Mouse (Mus musculus) MEL (cell line): ENCODE data around the gene Cdadc1. TPM values are rescaled to one million over a fixed set of nuclear protein-coding genes. Genes with fewer than 3 reads are reported as not detected.

ENCODE experiments used
- DNase-seq: peaks from one replicate; pipeline ENCODE4 v3.0.0; 2011; ENCODE audit warnings: low read depth, low spot score
- H3K27ac ChIP-seq: 2 replicates; pipeline ENCODE4 v1.5.1; 2012; ENCODE audit warnings: low read depth, mild to moderate bottlenecking, control low read depth, low read length, moderate library complexity; ENCODE audit not compliant: control insufficient read depth
- H3K27me3 ChIP-seq, 2 experiments: fragments of 150-350 bp in 1 of 2; sonication (generic) in 1 of 2; 2 replicates each; pipeline ENCODE4 v1.6.1; 2012; ENCODE audit warnings: low read length in 2 of 2, mild to moderate bottlenecking in 2 of 2, improper control_type of control experiment in 1 of 2, moderate library complexity in 1 of 2; ENCODE audit not compliant: insufficient read depth in 2 of 2, control insufficient read depth in 1 of 2
- H3K36me3 ChIP-seq, 2 experiments: 2 replicates each; pipeline ENCODE4 v1.6.1; 2012 to 2014; ENCODE audit warnings: low read length in 2 of 2, improper control_type of control experiment in 1 of 2, inconsistent platforms in 1 of 2, mild to moderate bottlenecking in 1 of 2; ENCODE audit not compliant: insufficient read depth in 2 of 2, control insufficient read depth in 1 of 2
- H3K4me1 ChIP-seq, 2 experiments: fragments of 150-350 bp in 1 of 2; sonication (generic) in 1 of 2; 2 replicates each; pipeline ENCODE4 v1.6.1; 2012; ENCODE audit warnings: low read length in 2 of 2, improper control_type of control experiment in 1 of 2, mild to moderate bottlenecking in 1 of 2; ENCODE audit not compliant: insufficient read depth in 2 of 2, control insufficient read depth in 1 of 2
- H3K4me3 ChIP-seq, 2 experiments: fragments of 150-350 bp in 1 of 2; sonication (generic) in 1 of 2; 2 replicates each; pipeline ENCODE4 v1.5.1; 2012; ENCODE audit warnings: low read depth in 2 of 2, low read length in 2 of 2, mild to moderate bottlenecking in 2 of 2, moderate library complexity in 2 of 2, control low read depth in 1 of 2, improper control_type of control experiment in 1 of 2; ENCODE audit not compliant: control insufficient read depth in 1 of 2, insufficient read depth in 1 of 2
- H3K79me2 ChIP-seq: 2 replicates; pipeline ENCODE4 v1.6.1; 2012; ENCODE audit warnings: mild to moderate bottlenecking, low read length, moderate library complexity; ENCODE audit not compliant: control insufficient read depth, poor library complexity, insufficient read depth
- H3K9ac ChIP-seq: 2 replicates; pipeline ENCODE4 v1.6.1; 2012; ENCODE audit warnings: low read depth, mild to moderate bottlenecking, control low read depth, low read length, moderate library complexity; ENCODE audit not compliant: control insufficient read depth, poor library complexity, severe bottlenecking
- H3K9me3 ChIP-seq: fragments of 150-350 bp; sonication (generic); replicated peaks from 2 replicates; pipeline ENCODE4 v1.6.1; 2012; ENCODE audit warnings: mild to moderate bottlenecking, low read length, improper control_type of control experiment, moderate library complexity; ENCODE audit not compliant: insufficient read depth
- BHLHE40 ChIP-seq: IDR thresholded peaks from 2 replicates; pipeline ENCODE4 v1.6.1; 2012; ENCODE audit warnings: low read depth, mild to moderate bottlenecking, inconsistent platforms, low read length, improper control_type of control experiment, borderline replicate concordance
- CHD1 ChIP-seq: IDR thresholded peaks from 2 replicates; pipeline ENCODE4 v1.6.1; 2012; ENCODE audit warnings: low read depth, mild to moderate bottlenecking, inconsistent platforms, low read length, improper control_type of control experiment
- CHD2 ChIP-seq: IDR thresholded peaks from 2 replicates; pipeline ENCODE4 v1.6.1; 2011; ENCODE audit warnings: low read length, improper control_type of control experiment
- CTCF ChIP-seq, 3 experiments: IDR thresholded peaks in 2 of 3; conservative IDR thresholded peaks in 1 of 3; 2 replicates each; pipeline ENCODE4 v1.5.1; 2011 to 2012; ENCODE audit warnings: low read length in 3 of 3, low read depth in 2 of 3, mild to moderate bottlenecking in 2 of 3, improper control_type of control experiment in 1 of 3, inconsistent platforms in 1 of 3, mixed read lengths in 1 of 3, moderate library complexity in 1 of 3; ENCODE audit not compliant: control insufficient read depth in 1 of 3, insufficient read depth in 1 of 3, poor library complexity in 1 of 3, severe bottlenecking in 1 of 3
- E2F4 ChIP-seq: IDR thresholded peaks from 2 replicates; pipeline ENCODE4 v1.6.1; 2011; ENCODE audit warnings: low read depth, low read length, improper control_type of control experiment, borderline replicate concordance
- EP300 ChIP-seq, 2 experiments: IDR thresholded peaks; 2 replicates each; pipeline ENCODE4 v1.6.1; 2011; ENCODE audit warnings: improper control_type of control experiment in 2 of 2, low read length in 2 of 2, low read depth in 1 of 2, mild to moderate bottlenecking in 1 of 2
- ETS1 ChIP-seq: IDR thresholded peaks from 2 replicates; pipeline ENCODE4 v1.6.1; 2012; ENCODE audit warnings: low read depth, mild to moderate bottlenecking, inconsistent platforms, low read length, improper control_type of control experiment, moderate library complexity
- GATA1 ChIP-seq: IDR thresholded peaks from 2 replicates; pipeline ENCODE4 v1.6.1; 2011; ENCODE audit warnings: low read depth, low read length, improper control_type of control experiment
- HCFC1 ChIP-seq: IDR thresholded peaks from 2 replicates; pipeline ENCODE4 v1.6.1; 2012; ENCODE audit warnings: low read depth, mild to moderate bottlenecking, inconsistent platforms, low read length, improper control_type of control experiment, moderate library complexity
- KAT2A ChIP-seq: conservative IDR thresholded peaks from 2 replicates; pipeline ENCODE4 v1.6.1; 2012; ENCODE audit warnings: low read depth, low read length, improper control_type of control experiment, inconsistent platforms
- MAFK ChIP-seq: IDR thresholded peaks from 2 replicates; pipeline ENCODE4 v1.6.1; 2011; ENCODE audit warnings: low read depth, mild to moderate bottlenecking, low read length, improper control_type of control experiment, borderline replicate concordance
- MAX ChIP-seq: IDR thresholded peaks from 2 replicates; pipeline ENCODE4 v1.6.1; 2011; ENCODE audit warnings: low read length, improper control_type of control experiment
- MAZ ChIP-seq: IDR thresholded peaks from 2 replicates; pipeline ENCODE4 v1.6.1; 2012; ENCODE audit warnings: low read depth, mild to moderate bottlenecking, inconsistent platforms, low read length, improper control_type of control experiment
- MEF2A ChIP-seq: IDR thresholded peaks from 2 replicates; pipeline ENCODE4 v1.6.1; 2014; ENCODE audit warnings: low read depth, mild to moderate bottlenecking, inconsistent platforms, low read length, improper control_type of control experiment; ENCODE audit not compliant: poor library complexity, insufficient replicate concordance, severe bottlenecking; ENCODE audit errors: extremely low read depth
- MXI1 ChIP-seq: IDR thresholded peaks from 2 replicates; pipeline ENCODE4 v1.6.1; 2011; ENCODE audit warnings: mild to moderate bottlenecking, low read depth, low read length, improper control_type of control experiment
- MYC ChIP-seq: IDR thresholded peaks from 2 replicates; pipeline ENCODE4 v1.6.1; 2011; ENCODE audit warnings: low read depth, mild to moderate bottlenecking, low read length, improper control_type of control experiment, moderate library complexity
- NRF1 ChIP-seq: IDR thresholded peaks from 2 replicates; pipeline ENCODE4 v1.6.1; 2014; ENCODE audit warnings: low read depth, mild to moderate bottlenecking, inconsistent platforms, low read length, improper control_type of control experiment, moderate library complexity; ENCODE audit not compliant: poor library complexity, insufficient read depth, severe bottlenecking
- POLR2AphosphoS2 ChIP-seq: IDR thresholded peaks from 2 replicates; pipeline ENCODE4 v1.6.1; 2011; ENCODE audit warnings: low read length, improper control_type of control experiment
- POLR2AphosphoS5 ChIP-seq: IDR thresholded peaks from 2 replicates; pipeline ENCODE4 v1.6.1; 2012; ENCODE audit warnings: low read depth, borderline replicate concordance, mild to moderate bottlenecking, inconsistent platforms, low read length, moderate library complexity, mixed read lengths
- RAD21 ChIP-seq: IDR thresholded peaks from 2 replicates; pipeline ENCODE4 v1.6.1; 2011; ENCODE audit warnings: mild to moderate bottlenecking, low read depth, low read length, improper control_type of control experiment
- RCOR1 ChIP-seq: IDR thresholded peaks from 2 replicates; pipeline ENCODE4 v1.6.1; 2012; ENCODE audit warnings: low read depth, mild to moderate bottlenecking, inconsistent platforms, low read length, improper control_type of control experiment
- SIN3A ChIP-seq: IDR thresholded peaks from 2 replicates; pipeline ENCODE4 v1.6.1; 2012; ENCODE audit warnings: low read length, improper control_type of control experiment, inconsistent platforms
- SMC3 ChIP-seq: IDR thresholded peaks from 2 replicates; pipeline ENCODE4 v1.6.1; 2011; ENCODE audit warnings: low read depth, low read length, improper control_type of control experiment
- TAL1 ChIP-seq: IDR thresholded peaks from 2 replicates; pipeline ENCODE4 v1.6.1; 2012; ENCODE audit warnings: mild to moderate bottlenecking, inconsistent platforms, low read length, moderate library complexity, mixed read lengths
- TCF12 ChIP-seq: IDR thresholded peaks from 2 replicates; pipeline ENCODE4 v1.6.1; 2014; ENCODE audit warnings: low read depth, mild to moderate bottlenecking, inconsistent platforms, low read length, improper control_type of control experiment, moderate library complexity
- UBTF ChIP-seq: IDR thresholded peaks from 2 replicates; pipeline ENCODE4 v1.6.1; 2012; ENCODE audit warnings: low read depth, mild to moderate bottlenecking, inconsistent platforms, low read length, improper control_type of control experiment, moderate library complexity, borderline replicate concordance; ENCODE audit not compliant: insufficient read depth
- USF1 ChIP-seq: IDR thresholded peaks from 2 replicates; pipeline ENCODE4 v1.6.1; 2014; ENCODE audit warnings: low read depth, mild to moderate bottlenecking, inconsistent platforms, low read length, improper control_type of control experiment, moderate library complexity
- USF2 ChIP-seq, 2 experiments: IDR thresholded peaks; 2 replicates each; pipeline ENCODE4 v1.6.1; 2011 to 2012; ENCODE audit warnings: improper control_type of control experiment in 2 of 2, low read length in 2 of 2, borderline replicate concordance in 1 of 2, inconsistent platforms in 1 of 2, low read depth in 1 of 2, mild to moderate bottlenecking in 1 of 2; ENCODE audit not compliant: insufficient read depth in 1 of 2
- ZC3H11A ChIP-seq: IDR thresholded peaks from 2 replicates; pipeline ENCODE4 v1.6.1; 2012; ENCODE audit warnings: low read depth, mild to moderate bottlenecking, inconsistent platforms, low read length, improper control_type of control experiment
- ZKSCAN1 ChIP-seq: IDR thresholded peaks from 2 replicates; pipeline ENCODE4 v1.6.1; 2012; ENCODE audit warnings: low read depth, mild to moderate bottlenecking, inconsistent platforms, low read length, improper control_type of control experiment, moderate library complexity
- ZMIZ1 ChIP-seq: IDR thresholded peaks from 2 replicates; pipeline ENCODE4 v1.6.1; 2012; ENCODE audit warnings: low read depth, mild to moderate bottlenecking, inconsistent platforms, low read length, improper control_type of control experiment, moderate library complexity
- ZNF384 ChIP-seq: IDR thresholded peaks from 2 replicates; pipeline ENCODE4 v1.6.1; 2012; ENCODE audit warnings: low read depth, mild to moderate bottlenecking, inconsistent platforms, low read length, improper control_type of control experiment
- polyA plus RNA-seq, 2 experiments: library from polyadenylated mRNA; stranded (reverse) in 1 of 2; unstranded in 1 of 2; fragments of >175 nt in 1 of 2; fragments of >200 nt in 1 of 2; gene quantifications; 2 replicates each; pipeline versions ENCODE4 v1.2.1 to v1.2.4; 2012; ENCODE audit warnings: low replicate concordance in 2 of 2, low read depth in 1 of 2; ENCODE audit not compliant: insufficient read length in 2 of 2, insufficient read depth in 1 of 2, missing spikeins in 1 of 2
- total RNA-seq: library from RNA; depleted of rRNA; stranded (reverse); fragments of 300-350 nt; gene quantifications from 2 replicates; pipeline ENCODE4 v1.2.3, GENCODE M21; 2012

The Cdadc1 gene
- total and polyA plus RNA-seq, 3 experiments, result 16.4 to 23.8 TPM; not detected in 1

GRCm38 (mm10) chr14:59590614-59591013 lies 7.1 kb downstream of the Cdadc1 start:
- Histone ChIP-seq H3K4me3 (no peak overlapping the region), H3K9me3 (no peaks in the 10 kb centered on the region), H3K4me1 (no peaks in the 10 kb centered on the region), H3K79me2 (no peaks in the 10 kb centered on the region), H3K27ac (no peak overlapping the region), H3K36me3 (peaks cover 0 to 2% of the 10 kb centered on the region in 2 experiments; a peak in 3 of 4 replicates), H3K27me3 (no peaks in the 10 kb centered on the region), H3K9ac (no peak overlapping the region)
- no peak for TF ChIP-seq UBTF
- no peak for TF ChIP-seq MAZ
- no peak for TF ChIP-seq MEF2A
- no peak for TF ChIP-seq POLR2AphosphoS2
- TF ChIP-seq USF2 (IDR thresholded peaks at IDR 0.05; ENCODE audit: borderline replicate concordance in 1 of 2, insufficient read depth in 1 of 2, low read depth in 1 of 2, low read length in 2 of 2), result no peak
- no peak for TF ChIP-seq MXI1
- no peak for TF ChIP-seq ZNF384
- no peak for TF ChIP-seq HCFC1
- no peak for TF ChIP-seq NRF1
- TF ChIP-seq BHLHE40, result no peak
- no peak for TF ChIP-seq ZC3H11A
- no peak for TF ChIP-seq ZMIZ1
- TF ChIP-seq MYC, result no peak
- TF ChIP-seq EP300 (IDR thresholded peaks at IDR 0.05; ENCODE audit: low read depth in 1 of 2, low read length in 2 of 2), result no peak
- TF ChIP-seq SMC3, result peak; percentile 33
- TF ChIP-seq ZKSCAN1, result no peak
- 0 out of 2 replicates have a peak, but pooled peaks have one; percentile 19 for TF ChIP-seq GATA1
- no peak for TF ChIP-seq SIN3A
- TF ChIP-seq CTCF (IDR thresholded peaks at IDR 0.05 in 2 of 3, conservative IDR thresholded peaks at IDR 0.05 in 1 of 3; ENCODE audit: control insufficient read depth in 1 of 3, insufficient read depth in 1 of 3, low read depth in 2 of 3, low read length in 3 of 3, poor library complexity in 1 of 3, severe bottlenecking in 1 of 3), result peak; percentile 34 to 48 (median 42)
- TF ChIP-seq CHD2, result no peak
- TF ChIP-seq E2F4, result no peak
- TF ChIP-seq RCOR1, result no peak
- TF ChIP-seq ETS1, result no peak
- TF ChIP-seq MAFK, result no peak
- TF ChIP-seq POLR2AphosphoS5, result no peak
- no peak for TF ChIP-seq USF1
- no peak for TF ChIP-seq TCF12
- TF ChIP-seq CHD1, result no peak
- no peak for TF ChIP-seq TAL1
- no peak for TF ChIP-seq MAX
- peak; percentile 27 for TF ChIP-seq RAD21
- no peak for TF ChIP-seq KAT2A
- DNase-seq, result peak; percentile 67
